Mouse (Mus musculus): ENCODE data around the gene Gabarapl2. TPM values are rescaled to one million over a fixed set of nuclear protein-coding genes. Genes with fewer than 3 reads are reported as not detected.

The Gabarapl2 gene
- polyA plus RNA-seq, 1 experiment from 2014 or later = 469 TPM

DNA sequence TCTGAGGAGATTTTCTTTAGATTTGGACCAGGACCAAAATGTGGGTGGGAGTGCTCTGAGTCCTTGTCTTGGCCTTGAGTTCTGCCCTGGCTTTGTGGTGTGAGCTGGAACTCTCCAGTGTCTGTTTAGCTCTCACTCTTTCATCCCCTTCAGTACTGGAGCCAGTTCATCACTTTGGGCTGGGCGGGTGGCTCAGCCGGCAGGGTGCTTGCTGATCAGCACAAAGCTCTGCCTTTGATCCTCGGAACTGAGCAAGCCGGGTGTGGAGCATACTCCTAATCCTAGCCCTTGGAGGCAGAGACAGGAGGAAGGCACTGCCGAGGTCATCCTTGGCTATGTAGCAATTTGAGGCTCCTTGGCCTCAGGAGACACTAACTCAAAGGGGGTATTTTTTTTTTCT, 28.5 kb downstream of the Gabarapl2 start:
- peaks cover 5% of the 10 kb centered on the region; the same call in 1 of the 2 replicates for H3K36me3 ChIP-seq (ENCODE audit: control insufficient read depth, insufficient read depth, low read length)
- no peak overlapping the region for H3K4me2 ChIP-seq (ENCODE audit: low read length)
- no peak overlapping the region for H3K4me3 ChIP-seq (ENCODE audit: low read depth, low read length)
- H3K9me3 ChIP-seq (replicated peaks; ENCODE audit: control insufficient read depth, low read length, poor library complexity, severe bottlenecking) = no peaks in the 10 kb centered on the region
- H3K9ac ChIP-seq (ENCODE audit: low read depth, low read length) = no peak overlapping the region
- 17% methylated on average over 5 of the region's 5 CpGs for WGBS
- no peaks in the 10 kb centered on the region for H3K27me3 ChIP-seq (ENCODE audit: control insufficient read depth, insufficient read depth, low read depth, low read length)
- no peak for ATAC-seq
- no peak overlapping the region for H3K27ac ChIP-seq (ENCODE audit: low read length)
- no peaks in the 10 kb centered on the region for H3K4me1 ChIP-seq (ENCODE audit: control insufficient read depth, insufficient read depth, low read length)

- Histone ChIP-seq H3K27me3 (ENCODE audit: control insufficient read depth, insufficient read depth, low read depth, low read length) (no peaks in the 10 kb centered on the region), H3K4me1 (ENCODE audit: control insufficient read depth, insufficient read depth, low read length) (no peaks in the 10 kb centered on the region), H3K27ac (ENCODE audit: low read length) (no peak overlapping the region), H3K36me3 (ENCODE audit: control insufficient read depth, insufficient read depth, low read length) (peaks cover 8% of the 10 kb centered on the region; the same call in 1 of the 2 replicates), H3K4me2 (ENCODE audit: low read length) (no peak overlapping the region), H3K4me3 (ENCODE audit: low read depth, low read length) (no peak overlapping the region), H3K9me3 (replicated peaks; ENCODE audit: control insufficient read depth, low read length, poor library complexity, severe bottlenecking) (no peaks in the 10 kb centered on the region), H3K9ac (ENCODE audit: low read depth, low read length) (no peak overlapping the region)
- 96% methylated on average over 12 of the region's 12 CpGs for WGBS
- ATAC-seq = no peak
Observed at GRCm38 (mm10) chr8:111974138-111974537, 33.6 kb downstream of the Gabarapl2 start.

DNA sequence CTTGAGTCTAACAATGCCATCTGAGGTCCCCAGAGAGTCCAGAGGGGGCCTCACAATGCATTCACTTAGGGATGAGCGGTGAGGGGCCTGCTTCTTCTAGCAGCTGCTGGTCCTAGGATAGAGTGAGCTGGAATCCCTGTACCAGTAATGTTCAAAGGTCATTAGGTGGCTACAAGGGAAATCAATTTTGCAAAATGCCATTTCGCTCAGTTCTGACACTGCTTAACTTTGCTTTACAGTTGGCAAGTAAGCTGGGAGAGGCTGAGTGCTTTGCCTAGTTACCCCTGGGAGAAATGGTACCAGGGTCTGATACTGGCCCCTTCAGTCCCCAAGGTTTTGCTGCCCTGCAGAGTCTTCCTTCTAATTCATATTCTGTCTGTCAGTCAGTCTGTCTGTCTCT, 35.2 kb downstream of the Gabarapl2 start:
- Histone ChIP-seq H3K27ac (ENCODE audit: low read length) (no peak overlapping the region), H3K4me1 (ENCODE audit: control insufficient read depth, insufficient read depth, low read length) (no peaks in the 10 kb centered on the region), H3K9me3 (replicated peaks; ENCODE audit: control insufficient read depth, low read length, poor library complexity, severe bottlenecking) (no peaks in the 10 kb centered on the region), H3K27me3 (ENCODE audit: control insufficient read depth, insufficient read depth, low read depth, low read length) (no peaks in the 10 kb centered on the region), H3K4me3 (ENCODE audit: low read depth, low read length) (no peak overlapping the region), H3K36me3 (ENCODE audit: control insufficient read depth, insufficient read depth, low read length) (peaks cover 8% of the 10 kb centered on the region; the same call in 1 of the 2 replicates), H3K4me2 (ENCODE audit: low read length) (no peak overlapping the region), H3K9ac (ENCODE audit: low read depth, low read length) (no peak overlapping the region)
- 95% methylated on average over 2 of the region's 2 CpGs for WGBS
- ATAC-seq = no peak

GRCm38 (mm10) chr8:111976326-111976725, 35.8 kb downstream of the Gabarapl2 start:
- H3K36me3 ChIP-seq (ENCODE audit: control insufficient read depth, insufficient read depth, low read length) = peaks cover 8% of the 10 kb centered on the region; the same call in 1 of the 2 replicates
- H3K4me2 ChIP-seq (ENCODE audit: low read length) = no peak overlapping the region
- H3K27me3 ChIP-seq (ENCODE audit: control insufficient read depth, insufficient read depth, low read depth, low read length) = no peaks in the 10 kb centered on the region
- H3K9me3 ChIP-seq (replicated peaks; ENCODE audit: control insufficient read depth, low read length, poor library complexity, severe bottlenecking) = no peaks in the 10 kb centered on the region
- ATAC-seq = no peak
- WGBS = 88% methylated on average over 2 of the region's 2 CpGs
- no peaks in the 10 kb centered on the region for H3K4me1 ChIP-seq (ENCODE audit: control insufficient read depth, insufficient read depth, low read length)
- no peak overlapping the region for H3K27ac ChIP-seq (ENCODE audit: low read length)
- no peak overlapping the region for H3K4me3 ChIP-seq (ENCODE audit: low read depth, low read length)
- H3K9ac ChIP-seq (ENCODE audit: low read depth, low read length) = no peak overlapping the region

DNA sequence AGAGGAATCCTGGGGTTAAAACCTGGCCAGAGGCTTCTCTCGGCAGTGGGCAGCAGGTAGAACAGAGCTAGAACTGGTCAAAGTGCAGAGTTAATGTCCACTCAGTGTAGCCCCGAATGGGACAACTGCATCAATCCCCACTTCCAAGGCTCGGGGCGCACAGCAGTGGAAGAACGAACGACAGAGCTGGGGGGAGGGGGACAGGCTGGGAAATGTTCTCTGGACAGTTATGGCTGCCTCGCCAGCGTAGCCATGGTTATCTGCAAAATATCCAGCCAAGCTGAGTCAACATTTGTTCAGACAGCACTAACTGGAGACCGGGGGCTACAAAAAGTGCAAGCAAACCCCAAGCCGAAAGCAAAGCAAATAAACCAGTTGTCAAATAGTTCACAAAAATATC, 37.6 kb downstream of the Gabarapl2 start:
- WGBS = 84% methylated on average over 10 of the region's 10 CpGs
- Histone ChIP-seq H3K4me2 (ENCODE audit: low read length) (no peak overlapping the region), H3K9ac (ENCODE audit: low read depth, low read length) (no peak overlapping the region), H3K27me3 (ENCODE audit: control insufficient read depth, insufficient read depth, low read depth, low read length) (no peaks in the 10 kb centered on the region), H3K4me1 (ENCODE audit: control insufficient read depth, insufficient read depth, low read length) (no peaks in the 10 kb centered on the region), H3K9me3 (replicated peaks; ENCODE audit: control insufficient read depth, low read length, poor library complexity, severe bottlenecking) (no peaks in the 10 kb centered on the region), H3K4me3 (ENCODE audit: low read depth, low read length) (no peak overlapping the region), H3K27ac (ENCODE audit: low read length) (no peak overlapping the region), H3K36me3 (ENCODE audit: control insufficient read depth, insufficient read depth, low read length) (peaks cover 10% of the 10 kb centered on the region; the same call in 1 of the 2 replicates)
- no peak for ATAC-seq

DNA sequence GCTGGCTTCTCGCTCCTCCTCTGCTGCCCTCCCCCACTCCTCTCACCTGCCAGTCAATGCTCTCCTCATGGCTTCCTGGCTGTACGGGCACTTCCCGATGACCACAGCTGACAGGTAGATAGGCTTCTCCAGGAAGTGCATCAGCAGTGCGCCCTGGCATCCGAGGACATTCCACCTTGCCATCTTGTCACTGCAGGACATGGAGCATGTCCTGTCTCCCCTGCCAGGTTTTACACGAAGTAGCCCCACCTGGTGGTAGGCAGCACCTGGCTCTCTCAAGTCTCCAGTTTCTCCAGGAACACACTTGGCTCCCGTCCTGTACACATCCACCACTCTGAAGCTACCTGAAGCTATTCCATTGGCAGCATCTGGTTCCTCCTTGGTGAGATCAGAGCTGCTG, 41.6 kb downstream of the Gabarapl2 start:
- 75% methylated on average over 7 of the region's 7 CpGs for WGBS
- Histone ChIP-seq H3K4me2 (ENCODE audit: low read length) (no peak overlapping the region), H3K4me1 (ENCODE audit: control insufficient read depth, insufficient read depth, low read length) (no peaks in the 10 kb centered on the region), H3K27me3 (ENCODE audit: control insufficient read depth, insufficient read depth, low read depth, low read length) (no peaks in the 10 kb centered on the region), H3K9me3 (replicated peaks; ENCODE audit: control insufficient read depth, low read length, poor library complexity, severe bottlenecking) (no peaks in the 10 kb centered on the region), H3K4me3 (ENCODE audit: low read depth, low read length) (no peak overlapping the region), H3K9ac (ENCODE audit: low read depth, low read length) (no peak overlapping the region), H3K27ac (ENCODE audit: low read length) (no peak overlapping the region), H3K36me3 (ENCODE audit: control insufficient read depth, insufficient read depth, low read length) (0 out of 2 replicates have a peak, but pooled peaks cover 6% of the 10 kb centered on the region)
- no peak for ATAC-seq

- no peak for ATAC-seq
- H3K36me3 ChIP-seq (ENCODE audit: control insufficient read depth, insufficient read depth, low read length) = 0 out of 2 replicates have a peak, but pooled peaks cover 2% of the 10 kb centered on the region
Observed at GRCm38 (mm10) chr8:111984511-111984910, 44.0 kb downstream of the Gabarapl2 start.

GRCm38 (mm10) chr8:111989911-111990310, 49.4 kb downstream of the Gabarapl2 start:
- Histone ChIP-seq H3K4me3 (ENCODE audit: low read depth, low read length) (no peak overlapping the region), H3K36me3 (ENCODE audit: control insufficient read depth, insufficient read depth, low read length) (peaks cover 12% of the 10 kb centered on the region; the same call in 1 of the 2 replicates), H3K27me3 (ENCODE audit: control insufficient read depth, insufficient read depth, low read depth, low read length) (no peaks in the 10 kb centered on the region), H3K27ac (ENCODE audit: low read length) (no peak overlapping the region), H3K9ac (ENCODE audit: low read depth, low read length) (no peak overlapping the region), H3K4me2 (ENCODE audit: low read length) (no peak overlapping the region), H3K4me1 (ENCODE audit: control insufficient read depth, insufficient read depth, low read length) (peaks cover 6% of the 10 kb centered on the region), H3K9me3 (replicated peaks; ENCODE audit: control insufficient read depth, low read length, poor library complexity, severe bottlenecking) (no peaks in the 10 kb centered on the region)
- ATAC-seq = no peak
- WGBS = 16% methylated on average over 7 of the region's 7 CpGs

More at GRCm38 (mm10) chr8:111984511-111984910, 44.0 kb downstream of the Gabarapl2 start:
- Histone ChIP-seq H3K4me2 (ENCODE audit: low read length) (no peak overlapping the region), H3K4me1 (ENCODE audit: control insufficient read depth, insufficient read depth, low read length) (no peaks in the 10 kb centered on the region), H3K9ac (ENCODE audit: low read depth, low read length) (no peak overlapping the region), H3K9me3 (replicated peaks; ENCODE audit: control insufficient read depth, low read length, poor library complexity, severe bottlenecking) (no peaks in the 10 kb centered on the region), H3K4me3 (ENCODE audit: low read depth, low read length) (no peak overlapping the region), H3K27me3 (ENCODE audit: control insufficient read depth, insufficient read depth, low read depth, low read length) (no peaks in the 10 kb centered on the region), H3K27ac (ENCODE audit: low read length) (no peak overlapping the region)
- WGBS = 84% methylated on average over 10 of the region's 10 CpGs

- peak overlapping the region; percentile 68 for H3K4me3 ChIP-seq (ENCODE audit: low read depth, low read length)
- no peaks in the 10 kb centered on the region for H3K27me3 ChIP-seq (ENCODE audit: control insufficient read depth, insufficient read depth, low read depth, low read length)
- H3K27ac ChIP-seq (ENCODE audit: low read length) = no peak overlapping the region
- ATAC-seq = no peak
- H3K4me2 ChIP-seq (ENCODE audit: low read length) = peak overlapping the region; percentile 73
- WGBS = 63% methylated on average over 8 of the region's 8 CpGs
- H3K9ac ChIP-seq (ENCODE audit: low read depth, low read length) = peak overlapping the region; percentile 80
- H3K4me1 ChIP-seq (ENCODE audit: control insufficient read depth, insufficient read depth, low read length) = peaks cover 6% of the 10 kb centered on the region
- no peaks in the 10 kb centered on the region for H3K9me3 ChIP-seq (replicated peaks; ENCODE audit: control insufficient read depth, low read length, poor library complexity, severe bottlenecking)
- peaks cover 19% of the 10 kb centered on the region; the same call in 1 of the 2 replicates for H3K36me3 ChIP-seq (ENCODE audit: control insufficient read depth, insufficient read depth, low read length)
Observed at GRCm38 (mm10) chr8:111991278-111991677, 50.8 kb downstream of the Gabarapl2 start.

All from midbrain, embryonic 16.5 days (tissue).